ENCODE assay signal across 18 mouse cellular contexts in genomic region chr9:59296419-59296818, GRCm38 (mm10).
"Had no signal": no experiment of that assay in that cellular context is flagged by ENCODE, and none has a peak within 500 bp of the region (broad histone marks: within the 10 kb centered on the region; RNA-seq: fewer than 3 reads in every experiment).

No protein-coding gene starts in this region.

- H3K9ac ChIP-seq: lung, embryonic 15.5 days; midbrain, embryonic 12.5 days; neural tube, embryonic 12.5 days; stomach, embryonic 15.5 days had no signal

- ATAC-seq: lung, postnatal 0 days; midbrain, embryonic 16.5 days had no signal

- H3K4me3 ChIP-seq: lung, embryonic 15.5 days; megakaryocyte, embryonic 14.5 days; midbrain, embryonic 12.5 days; myocyte; neural tube, embryonic 12.5 days; stomach, embryonic 15.5 days had no signal

- DNase-seq: lung, adult 2 months; lung, postnatal 14 days; lung, postnatal 36 days; midbrain, embryonic 14.5 days; right cerebral cortex, postnatal 14 days; thymus, adult 2 months; thymus, postnatal 25 days; thymus, postnatal 4 days had no signal

- H3K27ac ChIP-seq: lung, embryonic 15.5 days; macrophage; midbrain, embryonic 12.5 days; neural tube, embryonic 12.5 days; stomach, embryonic 15.5 days; stomach, postnatal 0 days had no signal

- H3K4me2 ChIP-seq: lung, embryonic 15.5 days; midbrain, embryonic 12.5 days; neural tube, embryonic 12.5 days; stomach, embryonic 15.5 days had no signal

- H3K9me3 ChIP-seq: lung, embryonic 15.5 days; megakaryocyte, embryonic 14.5 days; midbrain, embryonic 12.5 days; neural tube, embryonic 12.5 days; stomach, embryonic 15.5 days had no signal

- H3K27me3 ChIP-seq: lung, embryonic 15.5 days; megakaryocyte, embryonic 14.5 days; midbrain, embryonic 12.5 days; neural tube, embryonic 12.5 days; stomach, embryonic 15.5 days had no signal
